In the genomic region with DNA sequence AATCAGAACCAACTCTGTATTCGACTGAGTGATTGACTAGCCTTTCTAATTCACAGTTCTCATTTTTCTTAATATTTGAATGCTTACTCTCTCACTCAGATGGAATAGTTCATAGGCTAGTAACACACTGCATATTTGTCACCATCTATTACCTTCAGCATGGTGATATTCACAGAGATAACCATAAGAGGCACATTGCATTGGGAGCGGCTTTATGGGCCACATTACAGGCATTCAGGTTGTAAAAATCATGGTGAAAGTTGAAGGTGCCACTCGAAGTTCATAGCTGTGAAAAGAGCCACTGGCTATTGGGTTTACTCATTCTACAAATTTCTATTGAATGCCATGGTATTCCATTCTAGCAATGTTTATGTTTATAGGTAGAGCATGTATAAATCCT, we compare ENCODE assay signal across 29 mouse cellular contexts.
"Had no signal": no experiment of that assay in that cellular context is flagged by ENCODE, and none has a peak within 500 bp of the region (broad histone marks: within the 10 kb centered on the region; RNA-seq: fewer than 3 reads in every experiment).

No protein-coding gene starts in this region.

- H3K27ac ChIP-seq: embryonic facial prominence, embryonic 10.5 days; embryonic facial prominence, embryonic 12.5 days; embryonic facial prominence, embryonic 13.5 days; forebrain, embryonic 10.5 days; forebrain, embryonic 12.5 days; forebrain, embryonic 13.5 days; forebrain, embryonic 15.5 days; gastrocnemius, adult 2 months had no signal

- H3K9me3 ChIP-seq: embryonic facial prominence, embryonic 10.5 days; embryonic facial prominence, embryonic 12.5 days; embryonic facial prominence, embryonic 13.5 days; embryonic facial prominence, embryonic 15.5 days; forebrain, embryonic 10.5 days; forebrain, embryonic 12.5 days; forebrain, embryonic 13.5 days; forebrain, embryonic 15.5 days had no signal

- H3K4me2 ChIP-seq: embryonic facial prominence, embryonic 12.5 days; embryonic facial prominence, embryonic 13.5 days; embryonic facial prominence, embryonic 15.5 days; forebrain, embryonic 12.5 days; forebrain, embryonic 13.5 days; forebrain, embryonic 15.5 days had no signal

- DNase-seq: cerebellum, adult 18-20 months; cerebellum, adult 2 months; cerebellum, adult 8-10 months; cerebellum, adult 9-10 months; cerebellum, adult 9-11 months; cerebellum, postnatal 10 days; cerebellum, postnatal 14 days; cerebellum, postnatal 25 days; cerebellum, postnatal 36 days; embryo, embryonic 11 days; forebrain, postnatal 0 days; gastrocnemius, adult 2 months; gastrocnemius, postnatal 10 days; gastrocnemius, postnatal 14 days; gastrocnemius, postnatal 25 days; gastrocnemius, postnatal 36 days; heart, adult 11 months; heart, adult 18-20 months had no signal

- H3K9ac ChIP-seq: embryonic facial prominence, embryonic 12.5 days; embryonic facial prominence, embryonic 13.5 days; embryonic facial prominence, embryonic 15.5 days; forebrain, embryonic 12.5 days; forebrain, embryonic 13.5 days; forebrain, embryonic 15.5 days; forebrain, postnatal 0 days had no signal

- H3K27me3 ChIP-seq: embryonic facial prominence, embryonic 12.5 days; embryonic facial prominence, embryonic 13.5 days; embryonic facial prominence, embryonic 15.5 days; forebrain, embryonic 12.5 days; forebrain, embryonic 13.5 days; forebrain, embryonic 15.5 days had no signal

- ATAC-seq: forebrain, embryonic 13.5 days; forebrain, embryonic 14.5 days; forebrain, embryonic 15.5 days; forebrain, embryonic 16.5 days; forebrain, postnatal 0 days had no signal

- H3K4me3 ChIP-seq: embryonic facial prominence, embryonic 10.5 days; embryonic facial prominence, embryonic 12.5 days; embryonic facial prominence, embryonic 13.5 days; embryonic facial prominence, embryonic 15.5 days; erythroblast, embryonic 14.5 days; forebrain, embryonic 10.5 days; forebrain, embryonic 12.5 days; forebrain, embryonic 13.5 days; forebrain, embryonic 15.5 days; gastrocnemius, adult 2 months had no signal

- H3K36me3 ChIP-seq: embryonic facial prominence, embryonic 10.5 days; embryonic facial prominence, embryonic 12.5 days; embryonic facial prominence, embryonic 13.5 days; embryonic facial prominence, embryonic 15.5 days; forebrain, embryonic 10.5 days; forebrain, embryonic 12.5 days; forebrain, embryonic 15.5 days had no signal

- H3K4me1 ChIP-seq: embryonic facial prominence, embryonic 10.5 days; embryonic facial prominence, embryonic 12.5 days; embryonic facial prominence, embryonic 13.5 days; embryonic facial prominence, embryonic 15.5 days; forebrain, embryonic 10.5 days; forebrain, embryonic 12.5 days; forebrain, embryonic 13.5 days; forebrain, embryonic 15.5 days had no signal
